Mouse (Mus musculus) cerebellum, adult 2 months (tissue): ENCODE measurements around the gene Myo16.

Experiments
- CTCF ChIP-seq: fragments of 200-500 bp; IDR thresholded peaks from 2 replicates; pipeline ENCODE4 v1.5.1; 2011; ENCODE audit warnings: low read depth, mild to moderate bottlenecking, control low read depth, low read length, moderate library complexity, borderline replicate concordance; ENCODE audit not compliant: insufficient read depth
- POLR2A ChIP-seq: fragments of 200-500 bp; IDR thresholded peaks from 2 replicates; pipeline ENCODE4 v1.6.1; 2011; ENCODE audit warnings: low read length, control low read depth, borderline replicate concordance; ENCODE audit not compliant: insufficient read depth

- no peak for TF ChIP-seq CTCF
- no peak for TF ChIP-seq POLR2A
Measured at GRCm38 (mm10) chr8:10519276-10519675, 365.6 kb downstream of the Myo16 start.
